Mouse (Mus musculus) ovary, postnatal 14 days (tissue): ENCODE measurements around the gene Gcnt7.

ENCODE experiments used
- DNase-seq: peaks from one replicate; pipeline ENCODE4 v3.0.0; 2022; ENCODE audit warnings: low spot score

The Gcnt7 gene

GRCm38 (mm10) chr2:172452458-172452857, 5.9 kb downstream of the Gcnt7 start:
- no peak for DNase-seq

GRCm38 (mm10) chr2:172452031-172452430, 6.4 kb downstream of the Gcnt7 start:
- no peak for DNase-seq

GRCm38 (mm10) chr2:172450640-172451039, 7.8 kb downstream of the Gcnt7 start:
- no peak for DNase-seq

GRCm38 (mm10) chr2:172448329-172448728, 10.1 kb downstream of the Gcnt7 start:
- no peak for DNase-seq

- no peak for DNase-seq
Observed at GRCm38 (mm10) chr2:172447317-172447716, 11.1 kb downstream of the Gcnt7 start.

GRCm38 (mm10) chr2:172445617-172446016, 12.8 kb downstream of the Gcnt7 start:
- DNase-seq, result no peak

GRCm38 (mm10) chr2:172441176-172441575, 17.2 kb downstream of the Gcnt7 start:
- DNase-seq, result no peak

GRCm38 (mm10) chr2:172440640-172441005, 17.8 kb downstream of the Gcnt7 start:
- DNase-seq, result no peak

GRCm38 (mm10) chr2:172439843-172440639, 18.4 kb downstream of the Gcnt7 start, which contains the start of gene Rtf2:
TSS of gene Rtf2 (plus strand) at chr2:172440556.
- DNase-seq, result peak; percentile 100

- no peak for DNase-seq
Observed at GRCm38 (mm10) chr2:172437371-172437952, 20.9 kb downstream of the Gcnt7 start.

GRCm38 (mm10) chr2:172433746-172434145, 24.6 kb downstream of the Gcnt7 start:
- DNase-seq, result no peak

- DNase-seq, result no peak
Observed at GRCm38 (mm10) chr2:172430609-172431008, 27.8 kb downstream of the Gcnt7 start.

- DNase-seq, result no peak
Observed at GRCm38 (mm10) chr2:172418208-172418607, 40.2 kb downstream of the Gcnt7 start.

GRCm38 (mm10) chr2:172416876-172417275, 41.5 kb downstream of the Gcnt7 start:
- no peak for DNase-seq

GRCm38 (mm10) chr2:172416218-172416617, 42.2 kb downstream of the Gcnt7 start:
- DNase-seq, result no peak

GRCm38 (mm10) chr2:172413894-172414293, 44.5 kb downstream of the Gcnt7 start:
- DNase-seq, result no peak

- no peak for DNase-seq
Observed at GRCm38 (mm10) chr2:172413273-172413672, 45.1 kb downstream of the Gcnt7 start.

GRCm38 (mm10) chr2:172412454-172412853, 45.9 kb downstream of the Gcnt7 start:
- no peak for DNase-seq

GRCm38 (mm10) chr2:172411091-172411490, 47.3 kb downstream of the Gcnt7 start:
- DNase-seq, result no peak

GRCm38 (mm10) chr2:172410686-172411085, 47.7 kb downstream of the Gcnt7 start:
- DNase-seq, result no peak

- DNase-seq, result no peak
Observed at GRCm38 (mm10) chr2:172407499-172407898, 50.9 kb downstream of the Gcnt7 start.

- no peak for DNase-seq
Observed at GRCm38 (mm10) chr2:172406173-172406572, 52.2 kb downstream of the Gcnt7 start.

- DNase-seq, result no peak
Observed at GRCm38 (mm10) chr2:172405011-172405410, 53.4 kb downstream of the Gcnt7 start.

- DNase-seq, result no peak
Observed at GRCm38 (mm10) chr2:172404239-172404638, 54.2 kb downstream of the Gcnt7 start.
